Mouse (Mus musculus) frontal cortex, postnatal 10 days (tissue): Measurements from ENCODE around the gene Ube2d3.

Experiments
- DNase-seq, 2 experiments: peaks; one replicate each; pipeline ENCODE4 v3.0.0; 2022; ENCODE audit warnings: low spot score in 2 of 2, mixed read lengths in 1 of 2

Ube2d3 gene

GRCm38 (mm10) chr3:135437758-135438495 is at the start of gene Ube2d3:
Ube2d3 (plus strand) TSS chr3:135438149.
- peak; percentile 99 for DNase-seq

GRCm38 (mm10) chr3:135393186-135393585 is 44.8 kb upstream of the Ube2d3 start:
- DNase-seq: no peak

GRCm38 (mm10) chr3:135395085-135395484 is 42.9 kb upstream of the Ube2d3 start:
- DNase-seq: no peak

- no peak for DNase-seq
These were observed 41.9 kb upstream of the Ube2d3 start for GRCm38 (mm10) chr3:135396081-135396480.

- no peak for DNase-seq
These were observed 40.8 kb upstream of the Ube2d3 start for GRCm38 (mm10) chr3:135397112-135397511.

GRCm38 (mm10) chr3:135402201-135402658 is 35.7 kb upstream of the Ube2d3 start:
- DNase-seq: peak; percentile 56 to 80

GRCm38 (mm10) chr3:135403211-135403610 is 34.7 kb upstream of the Ube2d3 start:
- no peak for DNase-seq

- DNase-seq: no peak
These were observed 34.1 kb upstream of the Ube2d3 start for GRCm38 (mm10) chr3:135403856-135404255.

GRCm38 (mm10) chr3:135404599-135404998 is 33.4 kb upstream of the Ube2d3 start:
- no peak for DNase-seq

- no peak for DNase-seq
These were observed 30.6 kb upstream of the Ube2d3 start for GRCm38 (mm10) chr3:135407351-135407750.

GRCm38 (mm10) chr3:135409219-135409618 is 28.7 kb upstream of the Ube2d3 start:
- no peak for DNase-seq

GRCm38 (mm10) chr3:135411056-135411455 is 26.9 kb upstream of the Ube2d3 start:
- DNase-seq: no peak

GRCm38 (mm10) chr3:135411824-135412223 is 26.1 kb upstream of the Ube2d3 start:
- no peak for DNase-seq

GRCm38 (mm10) chr3:135417245-135417644 is 20.7 kb upstream of the Ube2d3 start:
- DNase-seq: no peak

- DNase-seq: no peak
These were observed 20.1 kb upstream of the Ube2d3 start for GRCm38 (mm10) chr3:135417799-135418198.

- DNase-seq: no peak
These were observed 17.2 kb upstream of the Ube2d3 start for GRCm38 (mm10) chr3:135420542-135421309.

GRCm38 (mm10) chr3:135421310-135421594 is 16.7 kb upstream of the Ube2d3 start:
- no peak for DNase-seq

- no peak for DNase-seq
These were observed 15.6 kb upstream of the Ube2d3 start for GRCm38 (mm10) chr3:135422232-135422855.

- DNase-seq: peak; percentile 72 to 84
These were observed 14.9 kb upstream of the Ube2d3 start for GRCm38 (mm10) chr3:135422856-135423607.

- DNase-seq: no peak
These were observed 14.2 kb upstream of the Ube2d3 start, which contains the start of gene Cisd2 for GRCm38 (mm10) chr3:135423608-135424212. Cisd2 (minus strand) TSS chr3:135423925.

GRCm38 (mm10) chr3:135436901-135437616 is 890 bp upstream of the Ube2d3 start:
- DNase-seq: no peak
